Mouse (Mus musculus) bone marrow, adult 2 months (tissue): Measurements from ENCODE around the gene Bglap3.

Experiments
- CTCF ChIP-seq: fragments of 200-500 bp; IDR thresholded peaks from 2 replicates; pipeline ENCODE4 v1.5.1; 2011; ENCODE audit warnings: low read length, control low read depth; ENCODE audit not compliant: control insufficient read depth, insufficient read depth
- POLR2A ChIP-seq: fragments of 200-500 bp; IDR thresholded peaks from 2 replicates; pipeline ENCODE4 v1.6.1; 2011; ENCODE audit warnings: low read depth, mild to moderate bottlenecking, control low read depth, low read length, borderline replicate concordance; ENCODE audit not compliant: control insufficient read depth

- TF ChIP-seq CTCF (no peak), POLR2A (no peak)
Measured at GRCm38 (mm10) chr3:88350732-88351131, 21.8 kb downstream of the Bglap3 start.
